Mouse (Mus musculus): ENCODE data around the gene Pyroxd2. TPM values are rescaled to one million over a fixed set of nuclear protein-coding genes. Genes with fewer than 3 reads are reported as not detected.

Gene Pyroxd2
- total RNA-seq, 1 experiment from 2014 or later = 18.5 TPM

- DNase-seq = no peak
These were observed 62.8 kb downstream of the Pyroxd2 start for GRCm38 (mm10) chr19:42689786-42690185.

DNA sequence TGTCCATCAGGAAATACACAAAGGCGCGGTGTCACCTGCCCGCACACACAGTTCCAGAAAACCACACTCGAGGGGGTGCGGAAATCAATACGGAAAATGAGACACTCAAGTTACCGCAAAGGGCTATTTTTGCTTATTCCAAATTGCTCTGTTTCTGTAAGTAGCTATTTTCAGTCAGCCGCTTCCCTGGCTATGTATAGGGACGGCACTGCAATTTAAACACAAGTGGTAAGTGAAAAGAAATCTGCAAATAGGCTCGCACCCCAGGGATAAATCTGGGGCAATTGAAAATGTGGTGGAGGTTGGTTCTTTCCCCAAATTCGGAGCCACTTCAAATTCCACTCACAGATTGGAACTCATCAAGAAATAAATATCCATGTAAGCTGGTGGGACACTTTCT, 63.3 kb downstream of the Pyroxd2 start:
- DNase-seq = no peak

GRCm38 (mm10) chr19:42682776-42683175, 69.8 kb downstream of the Pyroxd2 start:
- peak; percentile 50 for DNase-seq

DNA sequence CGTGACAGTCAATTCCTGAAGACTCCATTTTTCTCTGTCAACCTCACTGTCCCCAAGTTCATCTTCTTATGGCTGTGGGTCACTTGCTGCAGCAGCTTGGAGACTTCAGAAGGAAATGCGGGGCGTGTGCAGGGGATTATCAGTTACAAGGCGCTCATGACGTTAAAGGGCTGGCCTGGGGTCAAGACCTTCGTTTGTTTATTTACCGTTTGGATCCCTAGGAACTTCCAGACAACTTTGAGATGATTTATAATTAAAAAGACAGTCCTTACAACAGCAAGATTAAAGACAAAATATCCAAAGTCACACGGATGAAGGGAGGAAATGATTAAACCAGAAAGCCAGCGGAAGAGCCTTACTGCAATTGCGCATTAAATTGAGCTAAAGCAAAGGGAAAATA, 74.4 kb downstream of the Pyroxd2 start:
- no peak for DNase-seq

DNA sequence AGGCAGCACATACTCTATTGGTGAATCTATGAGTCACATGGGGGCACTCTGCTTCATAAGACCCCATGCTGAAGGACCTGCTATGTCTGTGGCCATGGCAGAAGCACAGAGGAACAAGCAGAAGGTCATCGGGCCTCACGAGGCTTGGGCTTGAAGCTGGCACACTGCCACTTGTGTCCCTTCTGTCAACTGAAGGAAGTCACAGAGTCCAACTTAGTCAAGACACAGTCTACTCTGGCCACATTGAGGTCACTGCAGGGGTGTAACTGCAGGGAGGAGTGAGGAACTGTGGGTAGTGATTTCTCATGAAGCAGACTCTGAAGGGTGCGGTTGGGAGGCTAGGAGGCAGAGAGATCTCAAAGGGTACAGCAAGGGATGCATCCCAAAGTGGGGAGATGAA, 75.1 kb downstream of the Pyroxd2 start:
- peak; percentile 35 for DNase-seq

DNA sequence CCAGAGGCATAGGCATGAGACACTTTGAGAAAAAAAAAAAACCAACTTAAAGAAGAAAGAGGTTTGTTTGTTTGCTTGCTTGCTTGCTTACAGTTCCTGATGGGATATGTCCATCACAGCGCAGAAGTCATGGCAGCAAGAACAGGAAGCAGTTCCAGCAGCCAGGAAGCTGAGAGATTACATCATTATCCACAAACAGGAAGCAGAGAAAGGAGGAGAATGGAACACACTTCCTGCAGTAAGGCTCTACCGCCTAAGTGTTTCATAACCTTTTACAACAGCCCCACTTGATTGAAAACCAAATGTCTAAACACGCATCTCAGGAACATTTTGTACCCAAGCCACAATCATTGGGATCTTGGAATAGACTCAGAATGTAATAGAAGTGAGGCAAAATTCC, 75.6 kb downstream of the Pyroxd2 start:
- no peak for DNase-seq

Other genes starting within 250 kb of the Pyroxd2 start
- gene R3hcc1l, start 234.0 kb downstream of the Pyroxd2 start, total RNA-seq (2021) = 23.9 and 26.2 TPM in 2 replicates
- 1.8 and 1.9 TPM in 2 replicates for gene Loxl4, start 140.0 kb downstream of the Pyroxd2 start, total RNA-seq (2021)
- gene Hps1, start 27.2 kb upstream of the Pyroxd2 start, total RNA-seq (2021) = 18.9 and 19.8 TPM in 2 replicates

Data from adrenal gland, postnatal 14 days (tissue).